Mouse (Mus musculus) spleen, adult 12 weeks (tissue): ENCODE results near the gene Dcakd.
"Not testable (repeated sequence)": the region's sequence is repeated elsewhere in the genome, so short reads cannot be mapped to it uniquely, and the experiment has no call there.

Experiments
- DNase-seq: peaks from one replicate; pipeline ENCODE4 v3.0.0; 2022; ENCODE audit warnings: low spot score

The Dcakd gene

DNA sequence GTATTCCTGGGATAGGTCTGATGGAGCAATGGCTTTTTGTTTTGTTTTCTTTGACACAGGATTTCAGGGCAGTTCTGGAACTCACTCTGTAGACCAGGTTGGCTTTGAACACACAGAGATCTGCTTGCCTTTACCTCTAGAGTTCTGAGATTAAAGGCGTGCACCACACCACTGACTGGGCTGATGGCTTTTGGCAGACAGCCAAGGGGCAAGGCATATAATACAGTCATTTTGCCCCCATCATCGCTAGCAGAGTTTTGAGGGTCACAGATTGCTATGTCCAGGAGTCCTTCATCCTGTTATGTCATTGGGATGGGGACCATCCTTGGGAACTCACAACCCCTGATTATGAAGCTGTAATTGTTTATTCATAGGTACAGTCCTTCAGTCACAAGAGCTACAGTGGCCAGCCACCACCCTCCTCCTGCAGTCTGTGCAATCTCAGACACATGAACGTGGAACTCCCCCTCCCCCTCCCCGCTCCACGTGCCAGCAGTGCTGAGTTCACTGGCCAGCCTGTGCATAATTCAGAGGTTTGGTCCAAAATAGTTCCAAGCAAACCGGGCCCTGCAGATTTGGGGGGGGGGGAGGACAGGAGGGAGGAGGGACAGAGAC is 50.0 kb downstream of the Dcakd start:
- DNase-seq, result no peak

DNA sequence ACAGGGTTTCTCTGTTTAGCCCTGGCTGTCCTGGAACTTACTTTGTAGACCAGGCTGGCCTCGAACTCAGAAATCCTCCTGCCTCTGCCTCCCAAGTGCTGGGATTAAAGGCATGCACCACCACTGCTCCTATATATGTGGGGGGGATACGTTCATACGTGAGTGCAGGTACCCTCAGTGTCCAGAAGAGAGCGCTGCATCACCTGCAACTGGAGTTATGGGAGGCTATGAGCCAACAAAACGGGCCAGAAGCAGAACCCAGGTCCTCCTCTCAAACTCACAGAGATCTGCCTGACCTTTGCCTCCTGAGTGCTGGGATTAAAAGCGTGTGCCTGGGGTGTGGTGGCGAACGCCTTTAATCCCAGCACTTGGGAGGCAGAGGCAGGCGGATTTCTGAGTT is 52.2 kb downstream of the Dcakd start:
- not testable (repeated sequence) for DNase-seq

- DNase-seq, result no peak
Observed at GRCm38 (mm10) chr11:102972326-102972725, 55.8 kb downstream of the Dcakd start.

DNA sequence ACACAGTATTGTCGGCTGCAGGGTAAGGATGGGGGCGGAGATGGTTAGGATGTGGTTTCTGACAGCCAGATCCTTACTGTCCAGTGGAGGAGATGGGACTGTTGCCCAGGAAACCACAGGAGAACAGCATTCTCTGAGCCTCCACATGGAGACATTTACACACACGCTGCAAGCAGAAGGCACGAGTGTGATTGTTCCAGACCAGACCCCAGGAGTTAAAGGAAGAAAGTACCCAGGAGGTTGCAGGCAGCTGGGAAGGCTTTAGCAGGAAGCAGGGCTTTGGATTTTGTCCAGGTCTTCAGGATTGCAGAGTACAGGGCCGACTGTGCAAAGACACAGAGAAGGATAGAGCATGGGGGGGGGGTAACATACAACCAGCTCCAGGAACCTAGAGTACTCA is 56.5 kb downstream of the Dcakd start:
- DNase-seq, result no peak

DNA sequence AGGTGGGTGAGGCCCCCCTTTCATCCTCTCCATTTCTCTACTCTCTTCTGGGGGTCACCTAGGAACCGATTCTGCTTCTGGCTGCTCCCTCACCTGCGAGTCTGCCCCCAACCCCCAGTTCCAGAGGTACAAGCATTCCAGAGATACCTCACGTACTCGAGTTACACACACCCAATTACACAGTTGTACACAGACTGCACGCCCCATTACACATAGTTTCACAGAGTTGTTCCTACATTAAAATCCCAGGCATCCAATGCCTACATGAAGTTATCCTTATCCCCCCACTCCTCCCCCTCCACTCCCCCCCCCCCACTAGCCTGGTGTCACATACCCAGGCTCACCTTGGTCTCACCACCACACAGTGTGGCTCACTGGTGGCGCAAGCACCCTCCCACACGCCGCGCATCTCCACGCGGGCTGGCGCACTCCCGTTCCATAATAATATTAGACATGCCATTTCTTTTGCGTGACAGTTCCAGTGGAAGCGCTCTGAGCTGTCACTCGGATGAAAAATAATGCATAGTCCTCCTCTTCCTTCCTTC is 63.5 kb downstream of the Dcakd start:
- DNase-seq, result no peak

DNA sequence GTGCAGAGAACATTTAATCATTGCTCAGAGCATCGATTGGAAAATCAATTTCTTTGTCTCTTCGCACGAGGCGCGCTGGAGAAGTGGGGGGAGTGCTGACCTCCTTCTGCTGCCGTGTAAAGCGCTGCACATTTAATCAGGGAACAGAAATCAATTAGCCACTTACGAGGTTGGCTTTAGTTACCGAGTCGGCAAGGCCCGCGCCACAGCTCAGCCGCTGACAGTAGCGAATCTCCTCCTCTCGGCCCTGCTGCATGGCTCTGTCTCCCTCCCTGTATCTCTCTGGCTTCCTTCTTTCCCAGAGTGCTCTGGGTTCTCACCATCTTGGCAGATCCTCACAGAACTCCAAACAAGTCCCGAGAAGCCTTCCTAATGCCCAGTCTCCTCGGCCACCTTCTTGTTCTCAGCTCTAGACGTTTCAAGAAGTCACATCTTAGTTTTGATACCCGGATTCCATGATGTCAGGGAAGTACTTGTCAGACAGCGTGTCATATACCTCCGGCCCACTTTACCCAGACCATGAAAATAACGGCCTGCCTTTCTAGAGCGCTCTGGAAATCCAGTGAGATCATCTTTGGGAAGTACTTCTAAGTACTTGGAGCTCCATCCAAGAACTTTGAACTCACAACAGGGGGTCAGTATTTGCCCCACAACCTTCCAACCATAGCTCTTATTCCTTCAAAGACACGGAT is 64.1 kb downstream of the Dcakd start:
- no peak for DNase-seq

- DNase-seq, result no peak
Observed at GRCm38 (mm10) chr11:102963246-102963854, 64.8 kb downstream of the Dcakd start.

GRCm38 (mm10) chr11:102962861-102963245 is 65.3 kb downstream of the Dcakd start:
- DNase-seq, result no peak

GRCm38 (mm10) chr11:102961082-102961481 is 67.1 kb downstream of the Dcakd start:
- DNase-seq, result no peak

DNA sequence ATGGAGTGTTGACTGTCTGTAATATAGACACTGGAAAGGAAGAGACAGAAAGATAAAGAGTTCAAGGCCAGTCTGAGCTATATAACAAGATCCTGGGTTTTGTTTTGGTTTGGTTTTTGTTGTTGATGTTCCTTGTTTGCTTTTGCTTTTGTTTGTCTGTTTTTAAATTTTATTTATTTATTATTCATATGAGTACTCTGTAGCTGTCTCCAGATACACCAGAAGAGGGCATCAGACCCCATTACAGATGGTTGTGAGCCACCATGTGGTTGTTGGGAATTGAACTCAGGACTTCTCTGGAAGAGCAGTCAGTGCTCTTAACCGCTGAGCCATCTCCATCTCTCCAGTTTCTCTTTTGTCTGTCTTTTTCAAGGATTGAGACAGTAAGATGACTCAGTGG is 69.3 kb downstream of the Dcakd start:
- no peak for DNase-seq

DNA sequence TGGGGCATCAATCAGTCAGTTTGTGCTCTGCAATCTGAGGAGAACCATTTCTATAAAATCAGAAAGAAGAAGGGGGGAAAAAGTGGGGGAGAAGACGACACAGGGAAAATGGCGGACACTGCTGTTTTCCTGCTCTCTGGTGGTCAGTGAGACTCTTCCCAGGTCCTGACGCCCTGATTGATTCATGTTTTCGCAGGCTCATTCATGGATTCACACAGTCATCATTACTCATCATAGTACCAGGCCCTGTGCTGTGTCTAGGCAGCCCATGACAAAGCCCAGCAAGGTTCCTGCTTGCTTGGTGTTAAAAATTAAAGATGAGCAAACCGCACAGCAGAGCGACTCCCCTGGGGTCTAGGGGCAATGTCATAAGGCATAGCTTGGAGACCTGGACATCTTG is 69.7 kb downstream of the Dcakd start:
- no peak for DNase-seq

DNA sequence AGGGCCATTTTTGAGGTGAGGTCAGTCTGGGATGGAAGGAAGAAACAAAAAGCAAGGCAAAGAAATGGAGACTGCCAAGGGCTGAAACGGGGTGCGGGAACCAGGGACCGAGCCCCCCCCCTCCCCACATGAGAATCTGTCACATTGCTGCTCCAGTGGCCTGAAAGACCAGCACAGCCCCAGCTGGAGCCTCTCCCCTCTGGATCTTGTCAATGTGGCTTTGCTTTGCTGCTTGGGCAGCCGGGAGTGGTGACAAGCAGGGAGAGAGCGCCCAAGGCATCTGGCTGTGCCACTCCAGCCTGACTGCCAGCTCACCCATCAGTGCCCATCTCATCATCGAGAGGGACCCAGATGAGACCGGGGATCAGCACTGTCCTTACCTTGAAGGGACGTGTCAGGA is 70.4 kb downstream of the Dcakd start:
- no peak for DNase-seq

DNA sequence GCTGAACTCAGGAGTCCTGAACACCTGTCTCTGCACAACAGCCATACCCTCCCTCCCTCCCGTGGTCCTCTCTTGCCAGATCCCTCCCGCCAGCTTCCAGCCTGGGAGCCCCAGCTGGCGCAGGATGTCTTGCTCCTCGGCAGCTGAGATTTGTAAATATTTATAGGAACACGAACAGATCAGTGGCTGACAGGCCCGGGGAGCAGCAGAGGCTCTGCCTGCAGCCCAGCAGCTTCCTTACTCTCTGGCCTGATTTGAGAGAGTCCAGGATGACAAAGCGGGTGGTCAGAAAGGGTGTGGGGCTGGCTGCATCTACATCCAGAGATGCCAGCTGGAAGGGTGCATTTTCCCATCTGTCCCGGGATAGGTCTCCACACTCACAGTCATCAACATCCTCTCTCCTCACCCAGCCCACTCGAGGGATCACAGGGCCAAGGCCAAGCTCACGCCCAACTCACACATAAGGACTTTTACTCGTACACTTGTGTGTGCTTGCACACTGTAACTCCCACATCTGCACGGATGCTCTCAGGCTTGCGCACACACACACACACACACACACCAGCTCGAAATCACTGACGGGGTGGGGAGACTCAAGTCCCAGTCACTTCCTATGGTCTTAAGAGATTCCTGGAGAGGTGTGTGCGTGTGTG is 71.0 kb downstream of the Dcakd start:
- DNase-seq, result no peak

- no peak for DNase-seq
Observed at GRCm38 (mm10) chr11:102952922-102953321, 75.2 kb downstream of the Dcakd start.

- no peak for DNase-seq
Observed at GRCm38 (mm10) chr11:102948043-102948961, 79.8 kb downstream of the Dcakd start.

- DNase-seq, result no peak
Observed at GRCm38 (mm10) chr11:102946992-102947343, 81.2 kb downstream of the Dcakd start.

GRCm38 (mm10) chr11:102946265-102946991 is 81.7 kb downstream of the Dcakd start, which contains the start of gene C1ql1:
Gene C1ql1, minus strand, starts transcription at chr11:102946688.
- DNase-seq, result peak; percentile 56

GRCm38 (mm10) chr11:102945306-102946264 is 82.5 kb downstream of the Dcakd start:
- no peak for DNase-seq
